Mouse (Mus musculus) natural killer cell, adult 2 months (primary cell): ENCODE data around the gene Sobp.

Experiments used
- DNase-seq, 2 experiments: peaks; one replicate each; pipeline ENCODE4 v3.0.0; 2022; ENCODE audit warnings: low spot score in 2 of 2

The Sobp gene

GRCm38 (mm10) chr10:43158917-43159316, 15.4 kb downstream of the Sobp start:
- no peak for DNase-seq

GRCm38 (mm10) chr10:43155046-43155560, 19.2 kb downstream of the Sobp start:
- no peak for DNase-seq

- DNase-seq, result no peak
Observed at GRCm38 (mm10) chr10:43152643-43153042, 21.7 kb downstream of the Sobp start.

- DNase-seq, result no peak
Observed at GRCm38 (mm10) chr10:43148456-43148855, 25.9 kb downstream of the Sobp start.

GRCm38 (mm10) chr10:43143173-43143572, 31.2 kb downstream of the Sobp start:
- no peak for DNase-seq

- no peak for DNase-seq
Observed at GRCm38 (mm10) chr10:43134027-43134426, 40.3 kb downstream of the Sobp start.

- no peak for DNase-seq
Observed at GRCm38 (mm10) chr10:43128750-43129149, 45.6 kb downstream of the Sobp start.

GRCm38 (mm10) chr10:43124561-43124960, 49.8 kb downstream of the Sobp start:
- DNase-seq, result no peak

- no peak for DNase-seq
Observed at GRCm38 (mm10) chr10:43124156-43124555, 50.2 kb downstream of the Sobp start.

- no peak for DNase-seq
Observed at GRCm38 (mm10) chr10:43123422-43123821, 50.9 kb downstream of the Sobp start.

- no peak for DNase-seq
Observed at GRCm38 (mm10) chr10:43120688-43121450, 53.5 kb downstream of the Sobp start.

GRCm38 (mm10) chr10:43116083-43116927, 58.0 kb downstream of the Sobp start:
- no peak for DNase-seq

GRCm38 (mm10) chr10:43112296-43112695, 62.0 kb downstream of the Sobp start:
- DNase-seq, result no peak

GRCm38 (mm10) chr10:43106616-43107015, 67.7 kb downstream of the Sobp start:
- no peak for DNase-seq

- DNase-seq, result no peak
Observed at GRCm38 (mm10) chr10:43106196-43106595, 68.1 kb downstream of the Sobp start.

GRCm38 (mm10) chr10:43100513-43100912, 73.8 kb downstream of the Sobp start:
- DNase-seq, result no peak

- DNase-seq, result no peak
Observed at GRCm38 (mm10) chr10:43099229-43099628, 75.1 kb downstream of the Sobp start.

- DNase-seq, result no peak
Observed at GRCm38 (mm10) chr10:43097755-43098154, 76.6 kb downstream of the Sobp start.

- no peak for DNase-seq
Observed at GRCm38 (mm10) chr10:43096614-43097013, 77.7 kb downstream of the Sobp start.

GRCm38 (mm10) chr10:43094537-43094936, 79.8 kb downstream of the Sobp start:
- no peak for DNase-seq

GRCm38 (mm10) chr10:43093440-43093839, 80.9 kb downstream of the Sobp start:
- no peak for DNase-seq

GRCm38 (mm10) chr10:43090040-43090439, 84.3 kb downstream of the Sobp start:
- DNase-seq, result no peak

GRCm38 (mm10) chr10:43087421-43087820, 86.9 kb downstream of the Sobp start:
- DNase-seq, result no peak
